Mouse (Mus musculus) ovary, postnatal 36 days (tissue): ENCODE data around the gene Tekt3.

Experiments used
- DNase-seq: peaks from one replicate; pipeline ENCODE4 v3.0.0; 2022; ENCODE audit warnings: low spot score, mixed read lengths

The Tekt3 gene

GRCm38 (mm10) chr11:63059911-63060310 lies 1.5 kb upstream of the Tekt3 start:
- DNase-seq: no peak

- no peak for DNase-seq
Measured at GRCm38 (mm10) chr11:63066526-63066925, 5.1 kb downstream of the Tekt3 start.

GRCm38 (mm10) chr11:63070081-63070480 lies 8.6 kb downstream of the Tekt3 start:
- no peak for DNase-seq

- no peak for DNase-seq
Measured at GRCm38 (mm10) chr11:63084536-63084935, 23.1 kb downstream of the Tekt3 start.

- no peak for DNase-seq
Measured at GRCm38 (mm10) chr11:63088672-63089071, 27.2 kb downstream of the Tekt3 start.

- DNase-seq: no peak
Measured at GRCm38 (mm10) chr11:63090210-63090609, 28.8 kb downstream of the Tekt3 start.

- DNase-seq: no peak
Measured at GRCm38 (mm10) chr11:63090986-63091385, 29.5 kb downstream of the Tekt3 start.

GRCm38 (mm10) chr11:63092271-63092670 lies 30.8 kb downstream of the Tekt3 start:
- DNase-seq: no peak

GRCm38 (mm10) chr11:63093601-63094000 lies 32.1 kb downstream of the Tekt3 start:
- no peak for DNase-seq

GRCm38 (mm10) chr11:63094496-63094895 lies 33.0 kb downstream of the Tekt3 start:
- no peak for DNase-seq

GRCm38 (mm10) chr11:63098016-63098415 lies 36.6 kb downstream of the Tekt3 start:
- no peak for DNase-seq

- no peak for DNase-seq
Measured at GRCm38 (mm10) chr11:63099390-63099789, 37.9 kb downstream of the Tekt3 start.

- DNase-seq: no peak
Measured at GRCm38 (mm10) chr11:63103256-63103655, 41.8 kb downstream of the Tekt3 start.

- no peak for DNase-seq
Measured at GRCm38 (mm10) chr11:63104026-63104425, 42.6 kb downstream of the Tekt3 start.

GRCm38 (mm10) chr11:63109230-63109775 lies 47.8 kb downstream of the Tekt3 start:
- no peak for DNase-seq

GRCm38 (mm10) chr11:63110329-63110728 lies 48.9 kb downstream of the Tekt3 start:
- no peak for DNase-seq

GRCm38 (mm10) chr11:63114807-63115641 lies 53.6 kb downstream of the Tekt3 start:
- DNase-seq: no peak

GRCm38 (mm10) chr11:63116652-63117051 lies 55.2 kb downstream of the Tekt3 start:
- DNase-seq: no peak

- DNase-seq: no peak
Measured at GRCm38 (mm10) chr11:63117266-63117665, 55.8 kb downstream of the Tekt3 start.

GRCm38 (mm10) chr11:63119791-63120190 lies 58.3 kb downstream of the Tekt3 start:
- DNase-seq: no peak

GRCm38 (mm10) chr11:63122249-63122648 lies 60.8 kb downstream of the Tekt3 start:
- DNase-seq: no peak

- no peak for DNase-seq
Measured at GRCm38 (mm10) chr11:63122776-63123350, 61.4 kb downstream of the Tekt3 start.

GRCm38 (mm10) chr11:63124316-63124715 lies 62.9 kb downstream of the Tekt3 start:
- no peak for DNase-seq
